Mouse (Mus musculus) kidney, adult 2 months (tissue): ENCODE data around the gene Gm20481. TPM values are rescaled to one million over a fixed set of nuclear protein-coding genes. Genes with fewer than 3 reads are reported as not detected.
A peak's percentile ranks its signal among the peaks of the same experiment; 100 is the strongest.
"Not testable (repeated sequence)": the region's sequence is repeated elsewhere in the genome, so short reads cannot be mapped to it uniquely, and the experiment has no call there.

ENCODE experiments used
- DNase-seq: peaks from one replicate; pipeline ENCODE4 v3.0.0; 2021
- H3K27ac ChIP-seq: fragments of 200-500 bp; 2 replicates; pipeline ENCODE4 v1.5.1; 2012; ENCODE audit warnings: low read depth, low read length, control low read depth, inconsistent platforms; ENCODE audit not compliant: insufficient read depth
- H3K27me3 ChIP-seq: fragments of 200-500 bp; replicated peaks from 2 replicates; pipeline ENCODE4 v1.6.1; 2012; ENCODE audit warnings: mild to moderate bottlenecking, moderate library complexity, low read length, inconsistent platforms; ENCODE audit not compliant: control insufficient read depth, insufficient read depth
- H3K36me3 ChIP-seq: fragments of 200-500 bp; 2 replicates; pipeline ENCODE4 v1.6.1; 2012; ENCODE audit warnings: mild to moderate bottlenecking, moderate library complexity, low read length, inconsistent platforms; ENCODE audit not compliant: control insufficient read depth, insufficient read depth
- H3K4me1 ChIP-seq: fragments of 200-500 bp; 2 replicates; pipeline ENCODE4 v1.6.1; 2011; ENCODE audit warnings: low read length; ENCODE audit not compliant: control insufficient read depth, insufficient read depth
- H3K4me3 ChIP-seq: fragments of 200-500 bp; 2 replicates; pipeline ENCODE4 v1.5.1; 2011; ENCODE audit warnings: mild to moderate bottlenecking, low read depth, low read length, control low read depth; ENCODE audit not compliant: insufficient read depth
- CTCF ChIP-seq: fragments of 200-500 bp; conservative IDR thresholded peaks from 2 replicates; pipeline ENCODE4 v1.5.1; 2011; ENCODE audit warnings: low read depth, mild to moderate bottlenecking, control low read depth, low read length, moderate library complexity, mixed read lengths; ENCODE audit not compliant: insufficient read depth, insufficient read length
- POLR2A ChIP-seq: fragments of 200-500 bp; IDR thresholded peaks from one replicate; pipeline ENCODE4 v1.6.1; 2011; ENCODE audit warnings: low read depth, low read length, control low read depth
- WGBS: fragments of 180-500 bp; shearing (Covaris S2); methylation state at CpG from one replicate; pipeline ENCODE4 v1.1.7; 2018; 5-methylcytosine and 5-hydroxymethylcytosine counted together
- polyA plus RNA-seq: library from polyadenylated mRNA; depleted of rRNA; stranded (reverse); fragments of >200 nt; gene quantifications from 2 replicates; pipeline ENCODE4 v1.2.3, GENCODE M21; 2012

Gene Gm20481
- polyA plus RNA-seq, 1 experiment, result not detected

DNA sequence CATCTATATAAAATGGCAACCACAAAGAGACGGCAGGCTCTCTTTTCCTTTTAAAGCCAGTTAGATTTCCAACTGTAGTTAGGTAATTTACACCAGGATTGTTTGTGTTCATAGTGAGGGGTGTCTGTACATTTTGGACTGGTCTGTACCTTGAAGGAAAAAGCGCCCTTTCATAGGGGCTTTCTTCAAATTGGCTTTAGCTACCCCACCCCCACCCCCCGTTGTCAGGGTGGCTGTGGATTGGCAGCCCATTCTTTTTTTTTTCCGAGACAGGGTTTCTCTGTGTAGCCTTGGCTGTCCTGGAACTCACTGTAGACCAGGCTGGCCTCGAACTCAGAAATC is 27.4 kb downstream of the Gm20481 start:
- DNase-seq, result no peak
- Histone ChIP-seq H3K4me3 (no peak overlapping the region), H3K27me3 (no peaks in the 10 kb centered on the region), H3K27ac (no peak overlapping the region), H3K4me1 (no peaks in the 10 kb centered on the region), H3K36me3 (no peaks in the 10 kb centered on the region)
- no peak for TF ChIP-seq CTCF
- TF ChIP-seq POLR2A, result no peak
- WGBS, result 81% methylated on average over 5 of the region's 5 CpGs

DNA sequence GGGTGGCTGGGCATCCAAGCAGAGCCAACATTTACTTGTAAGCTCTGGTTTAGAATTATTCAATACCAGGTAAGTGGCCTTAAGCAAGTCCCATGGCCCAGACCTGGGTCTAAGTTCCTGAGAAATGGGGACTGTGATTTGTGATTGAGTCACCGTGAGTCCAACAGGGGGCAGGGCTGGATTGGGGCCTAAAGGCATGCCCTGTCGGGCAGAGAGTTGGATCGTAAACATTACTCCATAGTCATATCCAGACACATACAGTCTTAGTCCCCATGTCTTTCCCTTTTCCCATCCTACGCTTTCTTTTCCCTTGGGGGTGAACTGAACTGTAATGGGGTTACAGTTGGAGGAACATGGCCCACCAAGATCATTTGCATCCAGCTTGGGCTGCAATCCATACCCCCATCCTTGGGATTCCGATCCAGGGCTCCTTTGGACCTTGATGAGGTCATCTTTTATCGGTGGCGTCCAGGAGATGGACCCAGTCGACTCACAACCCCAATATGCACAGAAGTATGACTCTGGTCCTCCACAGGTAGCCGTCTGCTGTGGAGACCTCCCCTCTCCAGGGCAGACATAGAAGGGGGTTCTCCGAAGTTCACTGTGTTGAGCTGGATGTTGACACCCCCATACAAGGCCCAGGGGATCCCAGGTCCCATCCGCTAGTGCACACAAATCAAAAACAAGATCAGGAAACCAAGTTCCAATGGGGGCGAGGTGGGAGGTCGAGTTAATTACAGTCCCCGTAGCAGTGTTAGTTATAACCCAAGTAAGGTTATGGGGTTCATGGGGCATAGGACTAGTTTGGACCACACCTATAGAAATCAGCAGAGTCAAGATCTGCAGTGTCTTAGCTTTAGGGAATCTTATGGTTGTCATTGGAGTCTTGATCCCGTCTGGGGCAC is 29.1 kb downstream of the Gm20481 start:
- H3K4me3 ChIP-seq, result no peak overlapping the region
- no peak for TF ChIP-seq POLR2A
- no peak for TF ChIP-seq CTCF
- no peaks in the 10 kb centered on the region for H3K27me3 ChIP-seq
- H3K27ac ChIP-seq, result no peak overlapping the region
- 85% methylated on average over 15 of the region's 15 CpGs for WGBS
- H3K36me3 ChIP-seq, result no peaks in the 10 kb centered on the region
- no peak for DNase-seq
- H3K4me1 ChIP-seq, result no peaks in the 10 kb centered on the region

DNA sequence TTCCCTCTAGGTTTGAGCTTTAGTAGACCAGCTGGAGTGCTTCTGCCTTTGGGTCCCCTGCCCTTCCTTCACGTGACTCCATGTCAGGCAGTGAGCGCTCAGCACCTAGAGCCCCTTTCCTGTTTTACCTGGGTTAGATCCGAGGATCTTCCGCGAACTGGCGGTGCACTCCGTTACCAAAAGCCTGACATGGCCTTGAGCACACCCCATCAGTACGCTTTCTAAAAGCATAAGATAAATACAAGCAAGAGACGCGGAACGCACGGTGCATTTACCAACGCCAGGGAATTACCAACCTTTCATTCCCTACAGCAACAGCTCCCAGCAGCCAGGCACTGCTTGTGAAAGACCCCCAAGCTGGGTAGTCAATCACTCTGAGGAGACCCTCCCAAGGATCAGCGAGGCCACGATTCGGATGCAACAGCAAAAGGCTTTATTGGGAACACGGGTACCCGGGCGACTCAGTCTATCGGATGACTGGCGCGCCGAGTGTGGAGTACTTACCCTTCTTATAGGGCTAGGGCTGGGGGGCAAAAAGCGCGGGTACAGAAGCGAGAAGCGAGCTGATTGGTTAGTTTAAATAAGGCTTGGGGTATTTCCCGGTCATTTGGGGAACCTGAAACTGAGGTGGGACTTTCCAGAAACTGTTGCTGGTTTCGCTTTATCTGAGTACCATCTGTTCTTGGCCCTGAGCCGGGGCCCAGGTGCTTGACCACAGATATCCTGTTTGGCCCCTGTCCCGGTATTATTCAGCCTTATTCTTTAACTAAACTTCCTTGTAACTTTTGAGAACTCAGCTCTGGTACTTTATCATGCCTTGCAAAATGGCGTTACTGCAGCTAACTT is 30.4 kb downstream of the Gm20481 start:
- not testable (repeated sequence) for H3K36me3 ChIP-seq, H3K4me1 ChIP-seq, H3K27me3 ChIP-seq, DNase-seq
- Histone ChIP-seq H3K27ac (peak overlapping the region; percentile 98), H3K4me3 (peak overlapping the region; percentile 79)
- 10% methylated on average over 30 of the region's 32 CpGs for WGBS

DNA sequence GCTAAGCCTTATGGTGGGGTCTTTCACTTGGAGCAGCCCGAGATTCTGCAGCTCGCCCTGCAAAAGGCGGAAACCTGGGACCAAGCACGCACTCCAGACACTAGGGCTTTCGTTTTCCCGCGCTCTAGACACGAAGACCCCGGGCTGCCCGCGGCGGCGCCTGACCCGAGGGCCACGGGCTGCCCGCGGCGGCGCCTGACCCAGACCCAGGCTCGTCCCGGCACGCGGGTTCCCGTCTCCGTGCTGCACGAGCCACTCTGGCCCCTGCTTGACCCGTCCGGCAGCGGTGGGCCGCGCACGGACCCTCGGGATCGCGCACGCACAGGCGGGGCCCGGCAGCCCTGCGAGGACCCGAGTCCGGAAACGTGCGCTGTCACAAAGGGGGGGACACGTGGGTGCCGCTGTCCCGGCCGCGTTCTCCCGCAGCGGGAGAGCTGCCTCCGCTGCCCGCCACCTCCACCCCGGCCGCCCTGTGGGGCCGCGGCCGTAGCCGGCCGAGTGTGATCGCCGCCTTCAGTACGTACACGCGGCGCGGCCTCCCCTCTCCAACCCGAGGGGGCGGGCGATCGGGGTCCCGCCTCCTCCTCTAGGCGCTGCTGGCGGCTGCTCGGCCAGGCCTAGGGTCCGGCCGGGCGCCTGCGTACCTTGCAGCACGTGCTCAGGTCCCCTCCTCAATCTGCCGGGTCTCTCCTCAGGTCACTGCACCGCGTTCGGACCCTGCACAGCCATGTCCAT is 31.2 kb downstream of the Gm20481 start, which contains the start of gene Vars:
Vars (plus strand) TSS at position 271 of the 735 bp plus-strand sequence.
- peak; percentile 91 for DNase-seq
- Histone ChIP-seq H3K4me3 (peak within 1 kb of the TSS; percentile 79), H3K36me3 (no peaks in the 10 kb centered on the region), H3K27me3 (no peaks in the 10 kb centered on the region), H3K4me1 (no peaks in the 10 kb centered on the region), H3K27ac (peak within 1 kb of the TSS; percentile 98)
- WGBS, result under 1% methylated on average over 82 of the region's 83 CpGs
- TF ChIP-seq POLR2A, result no peak
- TF ChIP-seq CTCF, result no peak

DNA sequence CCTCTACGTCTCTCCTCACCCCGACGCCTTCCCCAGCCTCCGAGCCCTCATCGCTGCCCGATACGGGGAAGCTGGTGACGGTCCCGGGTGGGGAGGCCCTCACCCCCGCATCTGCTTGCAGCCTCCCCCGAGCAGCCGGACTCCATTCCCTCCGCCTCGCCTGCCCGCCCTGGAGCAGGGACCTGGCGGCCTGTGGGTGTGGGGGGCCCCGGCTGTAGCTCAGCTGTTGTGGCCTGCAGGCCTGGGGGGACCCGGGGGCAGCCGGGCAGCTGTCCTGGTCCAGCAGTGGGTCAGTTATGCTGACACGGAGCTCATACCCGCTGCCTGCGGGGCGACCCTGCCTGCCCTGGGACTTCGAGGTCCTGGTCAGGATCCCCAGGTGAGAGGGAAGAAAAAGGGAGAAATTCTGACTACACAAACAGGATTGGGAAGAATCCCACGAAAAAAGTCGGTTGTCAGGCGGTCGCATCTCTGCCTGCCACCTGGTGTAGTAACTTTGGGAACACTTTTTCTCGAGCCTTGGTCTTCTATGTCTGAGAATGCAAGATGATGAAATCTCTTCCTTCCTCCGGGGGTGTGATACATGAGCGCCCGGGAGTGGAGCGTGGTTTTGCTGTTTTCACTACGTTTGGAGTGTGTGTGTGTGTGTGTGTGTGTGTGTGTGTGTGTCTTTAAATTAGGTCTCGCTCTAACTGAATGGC is 31.9 kb downstream of the Gm20481 start:
- H3K27me3 ChIP-seq, result no peaks in the 10 kb centered on the region
- no peak for TF ChIP-seq CTCF
- no peak for TF ChIP-seq POLR2A
- H3K4me1 ChIP-seq, result no peaks in the 10 kb centered on the region
- H3K36me3 ChIP-seq, result no peaks in the 10 kb centered on the region
- peak overlapping the region; percentile 6 for H3K27ac ChIP-seq
- WGBS, result under 1% methylated on average over 35 of the region's 35 CpGs
- H3K4me3 ChIP-seq, result peak overlapping the region; percentile 79
- DNase-seq, result peak; percentile 30

DNA sequence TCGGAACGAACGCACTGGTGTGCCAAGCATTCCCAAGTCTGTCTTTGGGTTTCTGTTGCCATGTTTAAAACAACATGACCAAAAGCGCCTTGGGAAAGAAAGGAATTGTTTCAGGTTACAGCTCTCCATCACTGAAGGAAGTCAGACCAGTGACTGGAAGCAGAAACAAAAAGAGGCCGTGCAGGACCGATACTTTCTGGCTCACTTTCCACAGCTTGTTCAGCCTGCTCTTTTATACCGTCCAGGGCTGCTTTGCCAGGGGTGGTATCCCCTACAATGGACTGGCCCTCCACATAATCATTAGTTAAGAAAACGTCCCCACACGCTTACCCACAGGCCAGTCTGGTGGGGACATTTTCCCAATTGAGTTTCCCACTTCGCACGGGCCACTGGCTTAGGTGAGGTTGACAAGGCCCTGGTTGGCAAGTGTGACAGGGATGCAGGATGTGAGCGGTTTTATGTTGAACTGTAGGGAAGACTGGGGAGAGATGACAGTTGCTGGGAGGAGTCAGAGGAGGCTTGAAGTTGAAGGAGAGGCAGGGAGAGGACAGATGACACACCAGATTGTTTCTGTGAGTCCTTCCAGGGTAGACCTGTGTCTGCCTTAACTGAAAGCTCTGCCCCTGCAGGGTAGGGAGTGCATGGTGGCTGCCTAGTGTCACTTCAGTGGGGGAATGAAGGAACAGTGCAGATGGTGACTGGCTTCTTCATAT is 32.6 kb downstream of the Gm20481 start:
- H3K27ac ChIP-seq, result no peak overlapping the region
- WGBS, result 20% methylated on average over 12 of the region's 12 CpGs
- TF ChIP-seq CTCF (no peak), POLR2A (no peak)

More for the DNA sequence above, 32.6 kb downstream of the Gm20481 start:
- Histone ChIP-seq H3K4me3 (peak overlapping the region; percentile 79), H3K27me3 (no peaks in the 10 kb centered on the region), H3K4me1 (no peaks in the 10 kb centered on the region), H3K36me3 (no peaks in the 10 kb centered on the region)
- DNase-seq, result no peak
